Mouse (Mus musculus) liver, adult 10 weeks (tissue): ENCODE data around the gene AI661453. TPM values are rescaled to one million over a fixed set of nuclear protein-coding genes. Genes with fewer than 3 reads are reported as not detected.

ENCODE experiments used
- polyA plus RNA-seq: library from polyadenylated mRNA; stranded (reverse); fragments of 350-450 nt; fragmentation: Illumina TruSeq; extraction: RNeasy Lipid Tissue Mini Kit (QIAGEN cat#74804); gene quantifications from one replicate; pipeline ENCODE4 v1.2.3, GENCODE M21; 2014; ENCODE audit warnings: low read depth, low replicate concordance

Gene AI661453
- polyA plus RNA-seq = 1.0 TPM

DNA sequence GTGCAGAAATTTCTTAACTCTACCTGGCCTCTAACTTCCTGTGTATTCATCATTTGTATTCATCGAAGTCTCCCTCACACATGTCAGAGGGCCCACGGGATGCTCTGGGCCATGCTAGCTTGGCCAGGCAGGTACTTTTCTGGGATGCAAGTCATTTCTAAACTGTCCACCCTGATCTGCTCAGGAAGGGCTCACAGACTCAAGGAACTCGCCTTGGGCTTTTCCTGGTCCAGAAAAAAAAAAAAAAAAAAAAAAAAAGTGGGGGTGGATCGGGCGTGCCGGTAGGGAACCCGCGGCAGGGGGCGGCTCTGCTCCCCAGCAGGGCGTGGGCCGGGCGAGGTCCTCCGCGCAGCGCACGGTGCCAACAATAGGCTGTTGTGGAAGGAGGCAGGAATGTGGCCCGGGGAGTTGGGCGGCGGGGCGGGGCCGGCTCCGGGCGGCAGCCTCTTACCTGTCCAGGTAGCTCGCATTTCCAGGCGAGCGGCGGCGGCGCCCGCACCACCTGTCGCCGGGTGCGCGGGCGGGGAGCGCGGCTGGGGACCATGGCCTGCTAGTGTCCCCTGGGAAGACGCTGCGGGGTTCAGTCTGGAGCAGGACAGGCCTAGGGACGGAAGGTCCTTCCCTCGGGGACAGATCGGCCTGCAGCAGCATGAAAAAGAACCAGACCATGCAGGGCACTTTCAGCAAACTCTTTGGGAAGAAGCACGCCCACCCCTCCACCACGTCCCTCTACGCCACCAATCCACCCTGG lies at the start of gene AI661453:
Gene AI661453, plus strand, starts transcription at position 460 of the 751 bp plus-strand sequence.

DNA sequence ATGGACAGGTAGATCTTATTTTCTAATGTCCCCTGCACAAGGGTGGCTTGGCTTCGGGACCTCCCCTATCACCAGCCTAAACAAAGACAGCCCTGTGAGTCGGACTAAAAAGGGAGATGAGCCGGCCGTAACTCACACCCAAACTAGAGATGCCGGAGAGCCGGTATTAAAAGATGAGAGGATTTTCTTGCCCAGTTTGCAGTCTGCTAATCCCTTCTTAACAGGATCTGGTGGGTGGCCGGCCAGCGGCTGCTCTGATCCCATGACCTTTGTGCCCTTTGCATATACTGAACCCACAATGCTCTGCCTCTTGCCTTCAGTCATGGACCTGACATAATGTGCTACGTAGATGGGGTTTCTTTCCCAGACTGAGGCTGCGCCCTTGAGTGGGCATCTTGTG lies 36.0 kb upstream of the AI661453 start, which contains the start of gene Guca1a:
Gene Guca1a, minus strand, starts transcription at position 134 of the 400 bp plus-strand sequence.

DNA sequence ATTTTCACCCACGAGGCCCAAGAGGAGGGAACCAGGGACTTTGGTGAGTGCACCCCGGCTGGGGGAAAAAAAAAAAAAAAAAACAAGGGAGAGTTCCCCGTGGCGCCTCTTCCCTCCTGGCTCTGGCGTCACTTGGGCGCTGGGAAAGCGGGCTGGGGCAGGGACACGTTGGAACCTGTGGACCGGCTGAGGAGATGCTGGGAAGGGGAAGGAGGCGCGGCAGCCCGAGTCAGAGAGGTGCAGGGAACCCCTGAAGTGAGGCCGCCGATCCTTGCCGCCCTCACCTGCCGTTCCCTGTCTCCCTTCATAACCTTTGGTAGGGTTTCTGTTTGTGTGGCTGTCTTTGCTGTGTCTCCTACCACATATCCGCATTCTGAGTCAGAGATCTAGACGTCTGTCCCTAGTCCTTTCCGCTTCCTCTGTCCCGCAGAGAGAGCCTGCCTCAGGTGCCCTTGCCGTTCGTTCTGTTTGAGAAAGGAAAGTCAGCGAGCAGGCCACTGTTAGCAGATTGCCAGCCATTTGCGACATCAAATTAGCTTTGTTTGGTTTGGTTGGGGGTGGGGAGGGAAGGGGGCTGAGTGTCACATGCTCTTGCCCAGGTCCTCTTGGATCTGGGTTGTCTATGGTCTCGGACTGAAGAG lies 612 bp downstream of the AI661453 start, which contains the start of gene 1700001C19Rik:
Gene 1700001C19Rik, minus strand, starts transcription at position 470 of the 641 bp plus-strand sequence.

DNA sequence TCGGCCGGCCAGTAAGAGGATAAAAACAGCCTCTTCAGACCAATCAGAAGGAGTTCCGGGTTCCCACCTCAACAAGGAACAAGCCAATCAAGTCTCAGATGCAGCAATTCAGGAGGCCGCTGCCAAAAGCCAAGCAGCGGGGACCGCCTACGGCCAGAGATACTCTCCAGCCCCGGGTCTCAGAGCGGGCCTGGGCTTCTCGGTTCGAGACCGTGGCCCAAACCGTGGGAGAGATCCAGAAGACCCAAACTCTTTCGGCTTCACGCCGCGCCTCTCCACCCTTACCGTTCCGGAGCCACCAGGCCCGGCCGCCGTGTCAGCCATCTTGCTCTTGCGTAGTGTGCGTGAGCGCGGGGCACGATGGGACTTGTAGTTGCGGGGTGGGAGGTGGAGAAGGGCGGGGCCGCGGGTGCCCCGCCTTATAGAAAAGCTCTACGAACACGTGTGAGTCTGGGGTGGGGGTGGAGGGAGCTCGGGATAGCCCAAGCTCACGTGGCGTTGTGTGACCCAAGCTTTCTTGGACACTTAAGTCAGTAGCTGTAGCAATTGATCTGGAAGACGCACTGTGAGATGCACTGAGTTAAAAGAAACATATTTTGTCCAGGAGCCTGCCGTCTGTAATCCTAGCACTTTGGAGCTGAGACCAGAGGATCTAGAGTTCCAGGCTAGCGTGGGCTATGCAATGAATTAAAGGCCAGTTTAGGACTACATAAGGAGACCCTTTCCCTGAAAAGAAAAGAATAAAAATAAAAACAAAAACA lies 65.7 kb downstream of the AI661453 start, which contains the start of gene Taf8:
Gene Taf8, minus strand, starts transcription at position 347 of the 761 bp plus-strand sequence.

DNA sequence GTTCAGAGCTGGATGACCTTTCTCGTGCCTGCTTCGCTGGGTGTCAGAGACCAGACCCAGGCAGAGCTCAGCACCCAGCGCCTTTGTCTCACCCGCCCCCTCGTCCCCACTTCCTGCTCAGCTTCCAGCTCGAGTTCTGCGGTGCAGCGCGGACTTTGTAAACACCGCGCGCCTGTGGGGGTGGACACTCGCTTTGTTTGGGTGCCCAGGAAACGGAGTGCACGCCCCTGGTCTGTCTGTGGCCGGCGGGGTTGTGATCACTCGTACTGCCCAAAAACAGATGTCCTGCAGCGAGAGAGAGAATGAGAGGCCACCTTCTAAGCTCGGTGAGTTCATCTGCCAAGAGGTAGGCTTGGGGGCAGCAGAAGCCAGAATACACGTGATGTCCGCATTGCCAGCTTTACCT lies 68.5 kb downstream of the AI661453 start, which contains the start of gene Ccnd3:
Gene Ccnd3, plus strand, starts transcription at position 111 of the 406 bp plus-strand sequence.

Other genes with a start within 250 kb of the AI661453 start
- gene Mrps10, start 67.7 kb upstream of the AI661453 start, polyA plus RNA-seq = 47.8 TPM
- not detected for gene Guca1b, start 51.2 kb upstream of the AI661453 start, polyA plus RNA-seq
- not detected for gene Guca1a, start 36.0 kb upstream of the AI661453 start, polyA plus RNA-seq
- 6.5 TPM for gene 1700001C19Rik, start 761 bp downstream of the AI661453 start, polyA plus RNA-seq
- 2.4 TPM for gene Taf8, start 65.7 kb downstream of the AI661453 start, polyA plus RNA-seq
- gene Ccnd3, start 68.4 kb downstream of the AI661453 start, polyA plus RNA-seq = 3.1 TPM
- gene Bysl, start 174.9 kb downstream of the AI661453 start, polyA plus RNA-seq = 1.1 TPM
- 8.6 TPM for gene Med20, start 175.0 kb downstream of the AI661453 start, polyA plus RNA-seq
- 0.32 TPM for gene Gm20517, start 175.0 kb downstream of the AI661453 start, polyA plus RNA-seq
- 1.2 TPM for gene Usp49, start 194.1 kb downstream of the AI661453 start, polyA plus RNA-seq